8 mouse cellular contexts compared by ENCODE assay signal in the genomic region with DNA sequence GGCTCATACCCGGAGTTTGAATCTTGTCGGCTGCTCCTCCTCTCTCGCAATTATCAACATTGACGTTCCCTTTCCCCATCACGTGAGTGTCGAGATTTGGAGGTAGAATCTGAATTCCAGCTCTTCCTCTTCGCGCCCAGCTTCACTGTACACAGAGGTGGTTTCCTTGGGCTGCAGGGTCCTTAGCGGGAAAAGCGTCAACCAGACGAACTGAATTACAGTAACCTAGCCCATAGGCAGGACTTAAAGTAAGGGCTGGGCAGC. TPM values are rescaled to one million over a fixed set of nuclear protein-coding genes. Genes with fewer than 3 reads are reported as not detected.
DNase-seq lines count a peak whose midpoint lies in the region; TF ChIP-seq lines count a peak whose summit lies in the region.

No protein-coding gene starts in this region.

- H3K4me1 ChIP-seq in spleen, adult 2 months (ENCODE audit: control insufficient read depth, insufficient read depth, insufficient read length) = peaks cover 2% of the 10 kb centered on the region; the same call in 1 of the 2 replicates
- H3K4me1 ChIP-seq in limb, embryonic 10.5 days = peaks cover 10% of the 10 kb centered on the region
- H3K4me1 ChIP-seq in olfactory bulb, adult 2 months (ENCODE audit: control insufficient read depth, insufficient read depth, low read length) = peaks cover 6% of the 10 kb centered on the region

- TF ChIP-seq POLR2A in spleen, adult 2 months (IDR thresholded peaks at IDR 0.05; ENCODE audit: low read depth, low read length) = no peak
- TF ChIP-seq POLR2A in olfactory bulb, adult 2 months (IDR thresholded peaks at IDR 0.05; ENCODE audit: insufficient read depth, low read depth, low read length) = no peak

- under 1% methylated on average over 11 of the region's 11 CpGs for WGBS in spleen, adult 2 months
- WGBS in limb, embryonic 10.5 days = 1% methylated on average over 11 of the region's 11 CpGs
- under 1% methylated on average over 11 of the region's 11 CpGs for WGBS in olfactory bulb, adult 2 months

- peak; percentile 15 for DNase-seq in cerebellum, adult 11 months
- DNase-seq in cerebellum, adult 8-10 months = no peak
- no peak for DNase-seq in spleen, adult 2 months (ENCODE audit: low read depth in 1 of 2, low spot score in 2 of 2)
- DNase-seq in spleen, postnatal 14 days (ENCODE audit: low spot score in 2 of 2) = no peak
- no peak for DNase-seq in limb, embryonic 10.5 days (ENCODE audit: low spot score)
- no peak for DNase-seq in adrenal gland, postnatal 25 days
- no peak for DNase-seq in layer of hippocampus, postnatal 10 days (ENCODE audit: low spot score in 2 of 2)

- H3K4me3 ChIP-seq in spleen, adult 2 months (ENCODE audit: extremely low read depth, insufficient read depth, insufficient read length) = peak overlapping the region; percentile 75
- H3K4me3 ChIP-seq in limb, embryonic 10.5 days = peak overlapping the region; percentile 79
- peak overlapping the region; percentile 81 for H3K4me3 ChIP-seq in olfactory bulb, adult 2 months (ENCODE audit: insufficient read depth, low read depth, low read length)

- TF ChIP-seq CTCF in spleen, adult 2 months (IDR thresholded peaks at IDR 0.05; ENCODE audit: extremely low read depth, insufficient read depth, insufficient read length, insufficient replicate concordance) = no peak
- TF ChIP-seq CTCF in olfactory bulb, adult 2 months (IDR thresholded peaks at IDR 0.05; ENCODE audit: insufficient read depth, low read depth, low read length) = no peak

- H3K9me3 ChIP-seq in limb, embryonic 10.5 days (replicated peaks) = no peaks in the 10 kb centered on the region

- H3K27ac ChIP-seq in spleen, adult 2 months (ENCODE audit: insufficient read depth, low read length) = peak overlapping the region; percentile 19; the same call in 1 of the 2 replicates
- H3K27ac ChIP-seq in limb, embryonic 10.5 days = peak overlapping the region; percentile 92
- H3K27ac ChIP-seq in olfactory bulb, adult 2 months (ENCODE audit: insufficient read depth, low read depth, low read length) = no peak overlapping the region

- peaks cover 5% of the 10 kb centered on the region for H3K36me3 ChIP-seq in spleen, adult 2 months (ENCODE audit: control insufficient read depth, insufficient read depth, low read length)
- H3K36me3 ChIP-seq in limb, embryonic 10.5 days = peaks cover 67% of the 10 kb centered on the region

- H3K27me3 ChIP-seq in spleen, adult 2 months (ENCODE audit: control insufficient read depth, insufficient read depth, low read length) = no peaks in the 10 kb centered on the region
- H3K27me3 ChIP-seq in limb, embryonic 10.5 days (ENCODE audit: low read depth, poor library complexity, severe bottlenecking) = no peaks in the 10 kb centered on the region

RNA-seq across cellular contexts. Expression of gene Fastkd3, which starts 0.4 kb away (rescaled TPM):
- 5.5 and 11.2 TPM in 2 replicates for polyA plus RNA-seq in spleen, adult 2 months (2012; rRNA removed)
- 55.7 and 59.2 TPM in 2 replicates for polyA plus RNA-seq in limb, embryonic 10.5 days (2016; fragmentation: Nextera tagmentation; extraction: Ambion mirVana)
- not detected in 2 replicates for polyA plus RNA-seq in olfactory bulb, adult 2 months (2012; ENCODE audit: insufficient read depth, insufficient read length, low replicate concordance, missing spikeins)
- total RNA-seq in adrenal gland, postnatal 25 days (2021) = 16.0 and 16.8 TPM in 2 replicates
- 10 to 100 TPM; 11.3 to 13.5 TPM for total RNA-seq in layer of hippocampus, postnatal 10 days (2021)

RNA-seq across cellular contexts. Expression of gene Mtrr, which starts 0.5 kb away (rescaled TPM):
- 7.7 TPM in 2 replicates for polyA plus RNA-seq in spleen, adult 2 months (2012; rRNA removed)
- 25.2 and 28.7 TPM in 2 replicates for polyA plus RNA-seq in limb, embryonic 10.5 days (2016; fragmentation: Nextera tagmentation; extraction: Ambion mirVana)
- polyA plus RNA-seq in olfactory bulb, adult 2 months (2012; ENCODE audit: insufficient read depth, insufficient read length, low replicate concordance, missing spikeins) = not detected in 2 replicates
- total RNA-seq in adrenal gland, postnatal 25 days (2021) = 17.4 and 23.8 TPM in 2 replicates
- 10 to 100 TPM; 15.8 to 16.1 TPM for total RNA-seq in layer of hippocampus, postnatal 10 days (2021)

RNA-seq across cellular contexts. Expression of gene 1700001L19Rik, which starts 14.8 kb away (rescaled TPM):
- polyA plus RNA-seq in spleen, adult 2 months (2012; rRNA removed) = not detected in 2 replicates
- 0.34 and 0.95 TPM in 2 replicates for polyA plus RNA-seq in limb, embryonic 10.5 days (2016; fragmentation: Nextera tagmentation; extraction: Ambion mirVana)
- not detected in 2 replicates for polyA plus RNA-seq in olfactory bulb, adult 2 months (2012; ENCODE audit: insufficient read depth, insufficient read length, low replicate concordance, missing spikeins)
- total RNA-seq in adrenal gland, postnatal 25 days (2021) = 0.43 TPM in 1 of 2 replicates, not detected in the other
- 10 to 100 TPM; 23.8 to 24.5 TPM for total RNA-seq in layer of hippocampus, postnatal 10 days (2021)
